Mouse (Mus musculus) heart, postnatal 0 days (tissue): ENCODE measurements around the gene Npas3. TPM values are rescaled to one million over a fixed set of nuclear protein-coding genes. Genes with fewer than 3 reads are reported as not detected.

ENCODE experiments used
- ATAC-seq: fragments of 200-750 bp; cut with Nextera tagmentation; 2 replicates; pipeline ENCODE4 v1.8.0; 2017; ENCODE audit warnings: low read depth, moderate number of reproducible peaks, moderate library complexity; ENCODE audit not compliant: insufficient read depth
- DNase-seq: peaks from one replicate; pipeline ENCODE4 v3.0.0-alpha.2; 2016; ENCODE audit warnings: low spot score
- H3K27ac ChIP-seq: fragments of 300-500 bp; sonication (generic); 2 replicates; pipeline ENCODE4 v1.5.1; 2014; ENCODE audit warnings: low read depth, mild to moderate bottlenecking
- H3K27me3 ChIP-seq: fragments of 300-500 bp; sonication (generic); 2 replicates; pipeline ENCODE4 v1.6.1; 2014; ENCODE audit warnings: low read length, mixed read lengths; ENCODE audit not compliant: control insufficient read depth, insufficient read depth
- H3K36me3 ChIP-seq: fragments of 300-500 bp; sonication (generic); replicated peaks from 2 replicates; pipeline ENCODE4 v1.6.1; 2014; ENCODE audit warnings: low read length, mixed read lengths; ENCODE audit not compliant: control insufficient read depth, insufficient read depth
- H3K4me1 ChIP-seq: fragments of 300-500 bp; sonication (generic); 2 replicates; pipeline ENCODE4 v1.6.1; 2014; ENCODE audit warnings: antibody characterized with exemption; ENCODE audit not compliant: control insufficient read depth, insufficient read depth
- H3K4me2 ChIP-seq: fragments of 300-500 bp; sonication (generic); 2 replicates; pipeline ENCODE4 v1.6.1; 2014; ENCODE audit warnings: low read depth, mild to moderate bottlenecking, low read length, moderate library complexity
- H3K4me3 ChIP-seq: fragments of 300-500 bp; sonication (generic); 2 replicates; pipeline ENCODE4 v1.5.1; 2014; ENCODE audit warnings: low read depth, low read length
- H3K9ac ChIP-seq: fragments of 300-500 bp; sonication (generic); replicated peaks from 2 replicates; pipeline ENCODE4 v1.6.1; 2014; ENCODE audit warnings: low read depth, low read length, mixed read lengths
- H3K9me3 ChIP-seq: fragments of 300-500 bp; sonication (generic); replicated peaks from 2 replicates; pipeline ENCODE4 v1.6.1; 2016; ENCODE audit warnings: low read length; ENCODE audit not compliant: control insufficient read depth
- CTCF ChIP-seq: IDR thresholded peaks from 2 replicates; pipeline ENCODE4 v1.5.1; 2016; ENCODE audit warnings: antibody characterized with exemption, control low read depth, low read depth
- EP300 ChIP-seq: IDR thresholded peaks from 2 replicates; pipeline ENCODE4 v1.6.1; 2016; ENCODE audit warnings: antibody characterized with exemption, low read depth
- WGBS: fragments of 180-500 bp; shearing (Covaris S2); extraction: QIAGEN DNeasy Blood & Tissue Kit; methylation state at CpG from one replicate; pipeline ENCODE4 v1.1.7; 2014; 5-methylcytosine and 5-hydroxymethylcytosine counted together
- polyA plus RNA-seq: library from polyadenylated mRNA; unstranded; fragments of >200 nt; fragmentation: Nextera tagmentation; extraction: Ambion mirVana; gene quantifications from 2 replicates; pipeline ENCODE4 v1.2.1, GENCODE M21; 2015
- total RNA-seq: library from RNA; depleted of rRNA; stranded (reverse); fragments of >200 nt; gene quantifications from 2 replicates; pipeline ENCODE4 v1.2.3, GENCODE M21; 2014; ENCODE audit warnings: low replicate concordance

Npas3 gene
- total and polyA plus RNA-seq, 2 experiments from 2014 or later = 0.50 to 0.61 TPM

GRCm38 (mm10) chr12:53695324-53695723 lies 446.8 kb downstream of the Npas3 start:
- H3K9ac ChIP-seq = no peak overlapping the region
- H3K27me3 ChIP-seq = no peaks in the 10 kb centered on the region
- H3K4me2 ChIP-seq = no peak overlapping the region
- ATAC-seq (no peak), DNase-seq (no peak)
- H3K9me3 ChIP-seq = no peaks in the 10 kb centered on the region
- no peak overlapping the region for H3K27ac ChIP-seq
- WGBS = 85% methylated on average over 3 of the region's 3 CpGs
- no peak for TF ChIP-seq EP300
- TF ChIP-seq CTCF = no peak
- no peak overlapping the region for H3K4me3 ChIP-seq
- H3K36me3 ChIP-seq = no peaks in the 10 kb centered on the region
- H3K4me1 ChIP-seq = no peaks in the 10 kb centered on the region

- DNase-seq = no peak
- 70% methylated on average over 7 of the region's 7 CpGs for WGBS
- TF ChIP-seq CTCF = no peak
- no peak for TF ChIP-seq EP300
Measured at GRCm38 (mm10) chr12:53697645-53698044, 449.2 kb downstream of the Npas3 start.

DNA sequence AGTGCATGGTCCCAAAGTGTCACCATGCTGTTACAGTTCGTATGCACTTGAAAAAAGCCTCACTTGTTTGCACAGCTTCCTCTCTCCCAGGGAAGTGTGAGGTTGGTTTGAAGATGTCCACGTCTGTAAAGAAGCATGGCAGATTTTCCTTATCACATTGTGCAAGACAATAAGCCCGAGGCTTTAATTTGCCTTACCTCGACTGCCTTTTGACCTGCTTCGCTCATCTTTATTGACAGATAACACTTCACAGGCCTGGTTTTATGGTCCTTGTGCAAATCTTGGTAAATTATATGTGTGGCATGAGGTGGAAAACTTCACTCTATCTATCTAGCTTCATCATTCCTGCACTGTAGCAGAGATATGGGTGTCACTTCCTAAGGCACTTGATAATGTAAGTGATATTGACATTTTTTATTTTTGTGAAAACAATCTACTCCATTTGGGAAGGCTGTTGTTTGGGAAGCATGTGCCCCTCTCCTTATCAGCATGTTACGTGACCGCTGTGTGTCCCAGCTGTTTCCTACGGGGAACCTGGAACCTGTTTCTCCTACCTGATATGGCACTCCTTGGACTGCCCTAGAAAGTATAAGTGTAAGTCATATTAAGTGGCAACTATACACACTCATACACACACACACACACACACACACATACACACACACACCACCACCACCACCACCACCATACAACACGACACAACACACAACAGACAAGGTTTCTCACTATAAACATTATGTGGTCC lies 450.2 kb downstream of the Npas3 start:
- Histone ChIP-seq H3K4me2 (no peak overlapping the region), H3K9ac (no peak overlapping the region), H3K4me3 (no peak overlapping the region), H3K36me3 (no peaks in the 10 kb centered on the region), H3K27me3 (no peaks in the 10 kb centered on the region), H3K27ac (no peak overlapping the region), H3K9me3 (no peaks in the 10 kb centered on the region), H3K4me1 (no peaks in the 10 kb centered on the region)
- ATAC-seq (no peak), DNase-seq (no peak)
- no peak for TF ChIP-seq EP300
- no peak for TF ChIP-seq CTCF
- 68% methylated on average over 9 of the region's 9 CpGs for WGBS

More at GRCm38 (mm10) chr12:53697645-53698044, 449.2 kb downstream of the Npas3 start:
- no peak overlapping the region for H3K4me2 ChIP-seq
- no peak overlapping the region for H3K27ac ChIP-seq
- H3K27me3 ChIP-seq = no peaks in the 10 kb centered on the region
- no peak overlapping the region for H3K4me3 ChIP-seq
- no peaks in the 10 kb centered on the region for H3K4me1 ChIP-seq
- no peaks in the 10 kb centered on the region for H3K36me3 ChIP-seq
- H3K9me3 ChIP-seq = no peaks in the 10 kb centered on the region
- H3K9ac ChIP-seq = no peak overlapping the region
- ATAC-seq = no peak

DNA sequence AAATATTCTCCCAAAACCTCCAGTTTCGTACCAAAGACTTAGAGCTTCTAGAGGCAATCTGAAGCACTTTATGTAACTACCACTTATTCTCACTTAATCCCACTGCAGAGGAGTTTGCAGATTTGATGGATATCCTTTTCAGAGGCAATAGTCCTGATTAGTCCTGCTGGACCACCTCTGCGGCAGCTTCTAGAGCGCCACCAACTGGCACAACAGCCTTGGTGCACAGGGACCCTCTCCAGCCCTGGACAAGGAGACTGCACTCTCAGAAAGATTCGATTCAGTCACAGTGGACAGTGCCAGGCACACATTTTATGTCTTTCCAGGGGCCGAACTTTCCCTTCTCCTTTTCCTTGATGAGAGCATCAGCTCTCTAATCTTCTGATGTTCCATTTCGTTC lies 471.4 kb downstream of the Npas3 start:
- Histone ChIP-seq H3K9ac (no peak overlapping the region), H3K4me2 (no peak overlapping the region), H3K4me3 (no peak overlapping the region), H3K9me3 (no peaks in the 10 kb centered on the region), H3K36me3 (no peaks in the 10 kb centered on the region), H3K27ac (no peak overlapping the region), H3K4me1 (no peaks in the 10 kb centered on the region), H3K27me3 (no peaks in the 10 kb centered on the region)
- TF ChIP-seq EP300 (no peak), CTCF (0 out of 2 replicates have a peak, but pooled peaks have one; percentile 10)
- whole genome bisulfite sequencing = 53% methylated on average over 6 of the region's 6 CpGs
- no peak for DNase-seq
- ATAC-seq = no peak

DNA sequence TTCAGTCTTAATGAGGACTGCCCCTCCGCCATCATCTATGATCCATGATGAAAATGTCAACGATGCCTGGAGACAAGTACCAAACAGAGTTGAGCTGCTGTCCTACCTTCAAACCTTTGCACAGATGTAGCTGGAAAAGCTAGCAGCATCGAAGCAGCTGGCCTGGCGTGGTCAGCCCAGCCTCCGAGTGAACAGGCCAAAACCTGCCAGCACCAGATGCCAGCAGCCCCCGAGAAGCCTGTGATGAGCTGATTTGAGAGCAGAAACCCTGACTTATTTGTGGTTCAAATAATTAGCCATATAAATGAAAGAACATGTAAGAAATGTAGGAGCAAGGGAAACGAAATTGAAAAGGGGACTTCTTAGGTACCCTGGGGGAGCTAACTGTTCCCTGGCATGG lies 473.7 kb downstream of the Npas3 start:
- Histone ChIP-seq H3K4me1 (no peaks in the 10 kb centered on the region), H3K4me3 (no peak overlapping the region), H3K27ac (no peak overlapping the region), H3K9me3 (no peaks in the 10 kb centered on the region), H3K4me2 (no peak overlapping the region), H3K36me3 (no peaks in the 10 kb centered on the region), H3K9ac (no peak overlapping the region), H3K27me3 (no peaks in the 10 kb centered on the region)
- 84% methylated on average over 7 of the region's 7 CpGs for WGBS
- TF ChIP-seq CTCF (no peak), EP300 (no peak)
- ATAC-seq (no peak), DNase-seq (no peak)
